Comparison of ENCODE assay signal across 27 mouse cellular contexts in genomic region chr17:66808186-66808585, GRCm38 (mm10).
DNase-seq lines count a peak whose midpoint lies in the region; ATAC-seq and TF ChIP-seq lines count a peak whose summit lies in the region.
"Had no signal": no experiment of that assay in that cellular context is flagged by ENCODE, and none has a peak within 500 bp of the region (broad histone marks: within the 10 kb centered on the region; RNA-seq: fewer than 3 reads in every experiment).

No protein-coding gene starts in this region.

- no peak overlapping the region for H3K4me3 ChIP-seq in forebrain, postnatal 0 days (ENCODE audit: low read depth, low read length)
- no peak overlapping the region for H3K4me3 ChIP-seq in forebrain, embryonic 12.5 days (replicated peaks)
- H3K4me3 ChIP-seq: embryonic facial prominence, embryonic 10.5 days; embryonic facial prominence, embryonic 13.5 days; erythroblast, embryonic 14.5 days; forebrain, embryonic 15.5 days had no signal

- no peaks in the 10 kb centered on the region for H3K9me3 ChIP-seq in forebrain, postnatal 0 days (ENCODE audit: low read length)
- H3K9me3 ChIP-seq in forebrain, embryonic 12.5 days = no peaks in the 10 kb centered on the region
- H3K9me3 ChIP-seq: embryonic facial prominence, embryonic 10.5 days; embryonic facial prominence, embryonic 13.5 days; forebrain, embryonic 15.5 days had no signal

- peak; percentile 62 to 66 for DNase-seq in cerebellum, postnatal 14 days
- DNase-seq in cerebellum, postnatal 36 days = no peak
- DNase-seq in forebrain, postnatal 0 days = peak; percentile 42
- DNase-seq in left cerebral cortex, postnatal 4 days = peak; percentile 25
- DNase-seq in left cerebral cortex, adult 11 months (ENCODE audit: low spot score) = no peak
- no peak for DNase-seq in adipocyte (ENCODE audit: low spot score)
- DNase-seq: adrenal gland, adult 2 months; adrenal gland, postnatal 14 days; B cell, adult 2 months; cerebellum, adult 18-20 months; cerebellum, adult 9-11 months; embryo, embryonic 11 days; gastrocnemius, postnatal 10 days; gastrocnemius, postnatal 36 days; heart, postnatal 36 days; kidney, adult 2 months had no signal

- H3K4me2 ChIP-seq in forebrain, postnatal 0 days (ENCODE audit: low read depth) = no peak overlapping the region
- no peak overlapping the region for H3K4me2 ChIP-seq in forebrain, embryonic 12.5 days
- H3K4me2 ChIP-seq: embryonic facial prominence, embryonic 13.5 days; forebrain, embryonic 15.5 days; heart, embryonic 11.5 days; hindbrain, embryonic 14.5 days had no signal

- no peak for ATAC-seq in forebrain, postnatal 0 days
- ATAC-seq in forebrain, embryonic 12.5 days (ENCODE audit: low FRiP score) = no peak
- ATAC-seq: forebrain, embryonic 15.5 days; intestine, postnatal 0 days; Patski had no signal

- 65% methylated on average over 8 of the region's 8 CpGs for WGBS in forebrain, postnatal 0 days
- 92% methylated on average over 8 of the region's 8 CpGs for WGBS in forebrain, embryonic 12.5 days

- no peaks in the 10 kb centered on the region for H3K27me3 ChIP-seq in forebrain, postnatal 0 days (ENCODE audit: insufficient read depth, low read length)
- H3K27me3 ChIP-seq in forebrain, embryonic 12.5 days = peaks cover 3% of the 10 kb centered on the region; the same call in 1 of the 2 replicates
- H3K27me3 ChIP-seq: CH12.LX; embryonic facial prominence, embryonic 13.5 days; forebrain, embryonic 15.5 days; Patski had no signal

- H3K9ac ChIP-seq in forebrain, postnatal 0 days = no peak overlapping the region
- H3K9ac ChIP-seq in forebrain, embryonic 12.5 days = no peak overlapping the region
- H3K9ac ChIP-seq: embryonic facial prominence, embryonic 13.5 days; forebrain, embryonic 15.5 days; hindbrain, embryonic 14.5 days had no signal

- intact Hi-C loops in left cerebral cortex, postnatal 4 days (cut with DNase I) = no loop called here

- no peaks in the 10 kb centered on the region for H3K4me1 ChIP-seq in forebrain, postnatal 0 days (ENCODE audit: insufficient read depth)
- no peaks in the 10 kb centered on the region for H3K4me1 ChIP-seq in forebrain, embryonic 12.5 days
- H3K4me1 ChIP-seq: embryonic facial prominence, embryonic 13.5 days; forebrain, embryonic 15.5 days had no signal

- no peaks in the 10 kb centered on the region for H3K36me3 ChIP-seq in forebrain, postnatal 0 days (ENCODE audit: insufficient read depth)
- H3K36me3 ChIP-seq in forebrain, embryonic 12.5 days (replicated peaks) = no peaks in the 10 kb centered on the region
- H3K36me3 ChIP-seq: embryonic facial prominence, embryonic 10.5 days; embryonic facial prominence, embryonic 13.5 days; forebrain, embryonic 15.5 days; G1E had no signal

- TF ChIP-seq CTCF in forebrain, postnatal 0 days (IDR thresholded peaks at IDR 0.05; ENCODE audit: low read depth) = no peak

- H3K27ac ChIP-seq in forebrain, postnatal 0 days (ENCODE audit: low read depth, low read length) = no peak overlapping the region
- no peak overlapping the region for H3K27ac ChIP-seq in forebrain, embryonic 12.5 days
- H3K27ac ChIP-seq: embryonic facial prominence, embryonic 10.5 days; embryonic facial prominence, embryonic 13.5 days; forebrain, embryonic 15.5 days; hindbrain, embryonic 14.5 days had no signal

Comparison
In these comparisons a context has a peak if more than half of its experiments do, and no peak if none do; other contexts are left out.
1. DNase-seq: peak in cerebellum, postnatal 14 days (2 of 2), forebrain, postnatal 0 days (single experiment) and left cerebral cortex, postnatal 4 days (single experiment); none in cerebellum, postnatal 36 days (0 of 2), left cerebral cortex, adult 11 months (single experiment) and adipocyte (single experiment).